Mouse (Mus musculus) ES-E14 (cell line): Measurements from ENCODE around the gene Sept9. TPM values are rescaled to one million over a fixed set of nuclear protein-coding genes. Genes with fewer than 3 reads are reported as not detected.

ENCODE experiments used
- DNase-seq: peaks from one replicate; pipeline ENCODE4 v3.0.0-alpha.2; 2013; ENCODE audit warnings: low read depth, low spot score
- H3K27ac ChIP-seq: 2 replicates; pipeline ENCODE4 v1.5.1; 2012; ENCODE audit warnings: low read depth, mild to moderate bottlenecking, low read length, moderate library complexity, mixed read lengths; ENCODE audit not compliant: poor library complexity, insufficient read depth, severe bottlenecking
- H3K36me3 ChIP-seq: 2 replicates; pipeline ENCODE4 v1.6.1; 2012; ENCODE audit warnings: mild to moderate bottlenecking, low read length, moderate library complexity, mixed read lengths; ENCODE audit not compliant: control insufficient read depth, poor library complexity, insufficient read depth, severe bottlenecking
- H3K4me1 ChIP-seq, 2 experiments: fragments of 150-350 bp in 1 of 2; sonication (generic) in 1 of 2; 2 replicates each; pipeline ENCODE4 v1.6.1; 2012; ENCODE audit warnings: low read length in 2 of 2, mild to moderate bottlenecking in 1 of 2, mixed read lengths in 1 of 2; ENCODE audit not compliant: control insufficient read depth in 2 of 2, insufficient read depth in 2 of 2, poor library complexity in 1 of 2
- H3K4me3 ChIP-seq, 2 experiments: fragments of 150-350 bp in 1 of 2; sonication (generic) in 1 of 2; 2 replicates each; pipeline ENCODE4 v1.5.1; 2012; ENCODE audit warnings: low read length in 2 of 2, low read depth in 1 of 2, mild to moderate bottlenecking in 1 of 2, mixed read lengths in 1 of 2; ENCODE audit not compliant: insufficient read depth in 1 of 2, poor library complexity in 1 of 2, severe bottlenecking in 1 of 2
- H3K9ac ChIP-seq: 2 replicates; pipeline ENCODE4 v1.6.1; 2012; ENCODE audit warnings: low read depth, mild to moderate bottlenecking, low read length, mixed read lengths; ENCODE audit not compliant: poor library complexity, insufficient read depth, severe bottlenecking
- H3K9me3 ChIP-seq: fragments of 150-350 bp; sonication (generic); 2 replicates; pipeline ENCODE4 v1.6.1; 2012; ENCODE audit warnings: low read depth, mild to moderate bottlenecking, low read length; ENCODE audit not compliant: control insufficient read depth, insufficient read depth
- CHD2 ChIP-seq: IDR thresholded peaks from 2 replicates; pipeline ENCODE4 v1.6.1; 2014; ENCODE audit warnings: mild to moderate bottlenecking, low read depth, low read length, inconsistent platforms
- HCFC1 ChIP-seq: IDR thresholded peaks from 2 replicates; pipeline ENCODE4 v1.6.1; 2012; ENCODE audit warnings: low read length, inconsistent platforms, borderline replicate concordance; ENCODE audit not compliant: insufficient read depth
- MAFK ChIP-seq: IDR thresholded peaks from 2 replicates; pipeline ENCODE4 v1.6.1; 2014; ENCODE audit warnings: mild to moderate bottlenecking, low read depth, low read length, inconsistent platforms; ENCODE audit not compliant: insufficient read depth
- ZC3H11A ChIP-seq: IDR thresholded peaks from 2 replicates; pipeline ENCODE4 v1.6.1; 2012; ENCODE audit warnings: low read depth, mild to moderate bottlenecking, inconsistent platforms, low read length, borderline replicate concordance
- ZNF384 ChIP-seq: IDR thresholded peaks from 2 replicates; pipeline ENCODE4 v1.6.1; 2012; ENCODE audit warnings: low read depth, low read length, inconsistent platforms
- in situ Hi-C, 2 experiments: fragments of 600-800 bp; cut with MboI; formaldehyde crosslinking; loops; one replicate each; pipeline ENCODE4 v1.15.1; 2025; ENCODE audit warnings: low sequenced_read_pairs in 2 of 2, inconsistent platforms in 1 of 2; ENCODE audit not compliant: unreplicated experiment in 2 of 2
- total RNA-seq: library from RNA; depleted of rRNA; stranded (reverse); fragments of 300-350 nt; gene quantifications from 2 replicates; pipeline ENCODE4 v1.2.3, GENCODE M21; 2012

Gene Sept9
- total RNA-seq, 1 experiment = 65.7 TPM

- in situ Hi-C loops = no loop called here
- H3K27ac ChIP-seq = no peak overlapping the region
- H3K9ac ChIP-seq = no peak overlapping the region
- TF ChIP-seq ZC3H11A = no peak
- no peak for TF ChIP-seq HCFC1
- no peak for TF ChIP-seq MAFK
- no peak for TF ChIP-seq CHD2
- TF ChIP-seq ZNF384 = no peak
- no peaks in the 10 kb centered on the region for H3K9me3 ChIP-seq
- H3K4me3 ChIP-seq = no peak overlapping the region
- H3K4me1 ChIP-seq = peaks cover 2 to 23% of the 10 kb centered on the region in 2 experiments; a peak in 1 of 4 replicates
- no peaks in the 10 kb centered on the region for H3K36me3 ChIP-seq
- no peak for DNase-seq
Measured at GRCm38 (mm10) chr11:117254161-117255107, 55.0 kb downstream of the Sept9 start.

GRCm38 (mm10) chr11:117255108-117255489 lies 55.6 kb downstream of the Sept9 start:
- Histone ChIP-seq H3K4me1 (peaks cover 2 to 23% of the 10 kb centered on the region in 2 experiments; a peak in 1 of 4 replicates), H3K27ac (no peak overlapping the region), H3K9ac (no peak overlapping the region), H3K4me3 (no peak overlapping the region), H3K36me3 (no peaks in the 10 kb centered on the region), H3K9me3 (no peaks in the 10 kb centered on the region)
- DNase-seq = no peak
- TF ChIP-seq ZC3H11A (no peak), MAFK (no peak), ZNF384 (no peak), HCFC1 (no peak), CHD2 (no peak)
- in situ Hi-C loops = no loop called here

- Histone ChIP-seq H3K27ac (no peak overlapping the region), H3K4me1 (peaks cover 2 to 23% of the 10 kb centered on the region in 2 experiments; a peak in 1 of 4 replicates), H3K9me3 (no peaks in the 10 kb centered on the region), H3K4me3 (no peak overlapping the region), H3K36me3 (no peaks in the 10 kb centered on the region), H3K9ac (no peak overlapping the region)
- in situ Hi-C loops = no loop called here
- TF ChIP-seq HCFC1 (no peak), ZC3H11A (no peak), MAFK (no peak), ZNF384 (no peak), CHD2 (no peak)
- no peak for DNase-seq
Measured at GRCm38 (mm10) chr11:117256088-117256487, 56.6 kb downstream of the Sept9 start.

GRCm38 (mm10) chr11:117256840-117257239 lies 57.4 kb downstream of the Sept9 start:
- H3K9me3 ChIP-seq = no peaks in the 10 kb centered on the region
- H3K9ac ChIP-seq = no peak overlapping the region
- H3K27ac ChIP-seq = no peak overlapping the region
- in situ Hi-C loops = no loop called here
- peaks cover 2 to 18% of the 10 kb centered on the region in 2 experiments; a peak in 1 of 4 replicates for H3K4me1 ChIP-seq
- no peak for DNase-seq
- no peaks in the 10 kb centered on the region for H3K36me3 ChIP-seq
- no peak for TF ChIP-seq CHD2
- no peak for TF ChIP-seq ZC3H11A
- no peak for TF ChIP-seq MAFK
- TF ChIP-seq HCFC1 = no peak
- TF ChIP-seq ZNF384 = no peak
- H3K4me3 ChIP-seq = no peak overlapping the region

GRCm38 (mm10) chr11:117257266-117257665 lies 57.8 kb downstream of the Sept9 start:
- no peak for DNase-seq
- Histone ChIP-seq H3K4me3 (no peak overlapping the region), H3K9ac (no peak overlapping the region), H3K27ac (no peak overlapping the region), H3K9me3 (no peaks in the 10 kb centered on the region), H3K4me1 (peaks cover 2 to 17% of the 10 kb centered on the region in 2 experiments; a peak in 1 of 4 replicates), H3K36me3 (no peaks in the 10 kb centered on the region)
- TF ChIP-seq ZC3H11A = no peak
- no peak for TF ChIP-seq HCFC1
- no peak for TF ChIP-seq MAFK
- no peak for TF ChIP-seq CHD2
- TF ChIP-seq ZNF384 = no peak
- in situ Hi-C loops = no loop called here
